Mouse (Mus musculus): ENCODE results near the gene Gm42742. TPM values are rescaled to one million over a fixed set of nuclear protein-coding genes. Genes with fewer than 3 reads are reported as not detected.
A peak's percentile ranks its signal among the peaks of the same experiment; 100 is the strongest.

Gm42742 gene
- total RNA-seq, 4 experiments from 2014 or later: 5.5 to 40.3 (median 28.9) TPM

DNA sequence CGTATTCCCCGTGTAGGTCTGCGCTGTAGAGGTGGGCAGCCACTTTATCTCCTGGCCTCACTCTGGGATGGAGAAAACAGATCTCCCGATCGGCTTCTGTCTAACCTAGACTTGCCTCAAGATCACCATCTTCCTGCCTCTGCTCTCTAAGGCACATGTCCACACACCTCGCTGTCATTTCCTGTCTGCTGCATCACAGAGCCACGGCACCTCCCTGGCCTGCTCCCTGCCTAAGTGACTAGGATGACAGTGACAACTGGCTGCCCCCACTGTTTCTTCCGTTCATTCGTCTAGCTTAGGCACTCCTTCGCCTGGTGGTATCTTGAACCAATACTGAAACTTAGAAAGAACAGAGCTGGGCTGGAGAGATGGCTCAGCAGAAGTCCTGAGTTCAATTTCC is 21.3 kb downstream of the Gm42742 start:
- no peak for DNase-seq

DNA sequence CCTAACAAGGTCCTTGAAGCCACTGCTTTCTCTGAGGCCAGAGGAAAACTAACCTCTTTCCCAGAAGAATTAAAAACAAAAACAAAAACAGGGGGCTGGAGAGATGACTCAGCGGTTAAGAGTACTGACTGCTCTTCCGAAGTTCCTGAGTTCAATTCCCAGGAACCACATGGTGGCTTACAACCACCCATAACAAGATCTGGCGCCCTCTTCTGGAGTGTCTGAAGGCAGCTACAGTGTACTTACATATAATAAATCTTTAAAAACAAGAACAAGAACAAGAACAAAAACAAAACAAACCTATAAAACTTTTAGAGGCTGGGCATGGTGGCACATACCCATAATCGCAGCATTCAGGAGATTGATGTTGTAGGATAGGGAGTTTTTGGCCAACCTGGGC is 24.4 kb downstream of the Gm42742 start:
- DNase-seq: no peak

DNA sequence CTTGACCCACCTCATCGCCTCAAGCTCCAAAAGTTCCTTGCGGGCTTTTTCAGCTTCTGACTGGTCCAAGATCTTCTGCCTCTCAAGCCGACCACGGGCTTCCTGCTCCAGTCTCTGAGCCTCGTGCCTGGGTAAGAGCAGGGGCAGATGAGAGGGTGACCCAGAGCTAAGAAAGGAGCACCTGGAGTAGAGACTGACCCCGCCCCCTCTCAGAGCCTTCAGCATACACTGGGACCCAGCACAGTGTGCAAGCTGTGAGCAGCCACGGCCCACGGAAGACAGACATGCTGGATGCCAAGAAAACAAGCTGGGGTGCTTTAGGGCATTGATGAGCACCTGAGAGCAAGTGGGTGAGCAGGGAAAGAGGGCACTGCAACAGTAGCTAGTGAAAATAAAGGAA is 32.1 kb downstream of the Gm42742 start:
- no peak for DNase-seq

DNA sequence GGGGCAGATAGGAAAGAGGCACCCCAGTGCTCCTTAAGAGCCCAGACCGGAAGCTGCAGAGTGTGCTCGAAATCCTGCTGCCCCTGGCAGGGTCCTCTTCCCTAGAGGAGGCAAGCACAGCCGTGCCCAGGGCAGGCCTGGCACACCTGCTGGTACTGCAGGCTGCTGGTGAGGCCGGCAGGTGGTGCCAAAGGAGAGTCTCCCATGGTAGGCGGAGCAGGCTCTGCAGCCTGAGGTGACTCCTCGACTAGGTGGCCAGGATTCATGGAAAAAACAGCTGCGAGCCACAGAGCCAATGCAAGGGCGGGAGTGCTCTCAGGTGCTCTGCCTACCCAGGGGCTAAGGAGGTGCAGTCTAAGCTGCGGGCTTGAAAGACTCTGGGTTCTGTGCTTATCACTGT is 34.6 kb downstream of the Gm42742 start:
- no peak for DNase-seq

DNA sequence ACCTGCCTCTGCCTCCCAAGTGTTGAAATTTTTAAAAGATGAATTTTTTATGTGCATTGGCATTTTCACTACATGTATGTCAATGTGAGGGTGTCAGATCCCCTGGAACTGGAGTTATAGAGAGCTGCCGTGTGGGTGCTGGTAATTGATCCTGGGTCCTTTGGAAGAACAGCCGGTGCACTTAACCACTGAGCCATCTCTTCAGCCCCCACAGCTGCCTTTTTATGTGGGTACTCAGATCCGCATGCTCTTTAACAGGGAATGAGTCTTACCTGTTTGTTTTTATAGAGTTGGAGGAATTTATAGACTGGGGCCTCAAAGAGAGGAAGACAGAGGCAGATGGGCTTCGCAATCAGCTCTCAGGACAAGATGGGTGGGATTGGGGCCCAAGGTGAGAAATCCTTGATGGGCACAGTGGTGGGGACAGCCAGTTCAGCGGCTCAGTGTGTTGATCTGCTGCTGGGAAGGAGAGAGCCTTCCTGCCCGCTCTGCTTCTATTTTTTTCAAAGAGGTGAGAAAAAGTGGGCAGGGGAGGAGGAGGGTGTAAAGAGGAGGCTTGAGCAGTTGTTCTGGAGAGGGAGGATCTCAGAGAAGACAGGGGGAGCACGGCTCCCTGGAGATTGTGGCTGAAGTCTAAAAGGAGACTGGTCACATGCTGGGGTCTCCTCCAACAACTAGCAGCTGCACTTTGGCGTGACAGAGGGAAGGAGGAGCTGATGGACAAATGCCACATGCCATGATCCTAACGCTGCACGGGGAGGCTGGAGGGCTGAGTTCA is 36.0 kb downstream of the Gm42742 start:
- DNase-seq: no peak

DNA sequence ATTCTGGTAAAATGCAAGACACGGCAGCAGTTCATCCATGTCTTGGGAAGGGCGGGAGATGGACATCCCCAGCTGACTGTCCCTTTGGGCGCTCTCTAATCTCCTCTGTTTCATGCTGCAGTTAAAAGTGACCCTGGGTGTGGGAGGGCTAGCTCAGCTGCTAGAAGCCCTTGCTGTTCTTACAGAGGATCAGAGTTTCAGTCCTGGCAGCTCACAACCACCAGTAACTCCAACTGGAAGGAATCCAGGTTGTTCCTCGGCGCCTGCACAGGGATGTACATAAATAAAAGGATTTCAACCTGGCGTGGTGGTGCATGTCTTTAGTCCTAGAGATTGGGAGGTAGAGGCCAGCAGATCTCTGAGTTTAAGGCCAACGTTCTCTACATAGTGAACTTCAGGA is 37.8 kb downstream of the Gm42742 start:
- no peak for DNase-seq

DNA sequence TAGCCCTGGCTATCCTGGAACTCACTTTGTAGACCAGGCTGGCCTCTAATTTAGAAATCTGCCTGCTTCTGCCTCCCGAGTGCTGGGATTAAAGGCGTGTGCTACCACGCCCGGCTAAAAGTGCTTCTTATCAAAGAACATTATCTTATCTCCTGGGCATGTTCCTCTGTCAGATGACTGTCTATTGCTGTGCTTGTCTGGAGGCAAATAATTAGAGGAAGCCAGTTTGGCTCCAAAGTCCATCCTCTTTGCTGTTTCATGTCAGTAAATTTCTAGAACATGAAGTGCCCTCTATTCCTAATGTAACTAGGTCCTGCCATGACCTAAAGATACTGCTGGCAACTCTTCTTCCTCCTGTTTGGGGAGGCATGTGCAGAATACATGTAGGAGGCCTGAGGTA is 38.8 kb downstream of the Gm42742 start:
- DNase-seq: no peak

DNA sequence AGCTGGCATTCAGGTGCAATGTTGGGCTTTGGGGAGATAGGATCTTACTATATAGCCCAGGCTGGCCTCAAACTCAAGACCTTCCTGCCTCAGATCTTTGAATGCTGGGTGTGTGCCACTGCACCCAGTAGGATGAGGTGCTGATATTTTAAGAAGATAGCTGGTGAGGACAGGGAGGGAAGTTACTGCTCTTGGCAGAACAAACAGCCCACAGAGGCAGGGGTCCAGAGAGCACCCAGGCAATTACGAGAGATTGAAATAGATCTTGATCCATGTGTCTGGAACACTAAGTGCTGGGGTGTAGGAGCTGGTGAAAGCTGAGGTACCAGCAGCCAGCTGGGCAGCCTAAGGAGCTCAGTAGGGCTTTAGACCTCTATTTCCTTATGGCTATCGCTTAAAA is 39.3 kb downstream of the Gm42742 start:
- DNase-seq: no peak

DNA sequence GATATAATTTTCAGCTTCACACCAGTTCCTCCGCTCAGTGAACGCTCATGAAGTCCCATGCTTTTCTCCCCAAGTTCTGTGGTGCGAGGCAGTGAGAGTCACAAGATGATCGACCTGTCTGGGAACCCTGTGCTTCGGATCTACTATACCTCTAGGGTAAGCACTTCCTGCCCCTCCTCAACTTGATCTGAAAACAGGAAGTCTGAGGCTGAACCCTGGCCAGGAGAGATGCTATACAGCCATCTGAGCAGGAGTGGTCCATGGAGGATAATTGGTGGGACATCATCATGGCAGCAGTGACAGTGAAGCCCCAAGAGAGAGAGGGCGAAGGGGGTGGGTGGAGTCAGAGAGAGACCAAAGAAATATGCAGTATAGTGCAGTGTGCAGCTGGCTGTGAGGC is 42.1 kb downstream of the Gm42742 start:
- DNase-seq: no peak

DNA sequence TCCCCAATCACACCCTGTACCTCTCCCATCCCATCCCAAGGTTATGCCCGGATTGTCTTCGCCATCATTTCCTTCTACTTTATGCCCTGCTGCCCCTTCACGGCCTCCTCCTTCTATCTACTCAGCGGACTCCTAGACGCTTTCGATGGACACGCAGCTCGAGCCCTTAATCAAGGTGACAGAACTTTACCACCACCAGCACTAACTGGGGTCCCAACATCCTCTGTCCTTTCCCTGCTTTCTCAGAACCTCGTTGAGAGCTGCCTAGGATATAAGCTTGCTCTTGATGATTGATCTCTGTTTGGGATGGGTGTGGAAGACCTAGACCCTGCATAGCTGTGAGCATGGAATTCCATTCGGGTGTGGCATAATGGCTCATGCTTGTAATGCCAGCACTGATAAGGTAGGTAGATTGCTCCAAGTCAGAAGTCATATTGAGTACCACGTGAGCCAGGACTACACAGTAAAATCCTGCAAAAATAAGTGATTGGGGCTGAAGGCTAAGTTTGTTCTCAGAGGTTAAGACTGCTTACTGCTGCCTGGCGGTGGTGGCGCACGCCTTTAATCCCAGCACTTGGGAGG is 43.9 kb downstream of the Gm42742 start:
- no peak for DNase-seq

DNA sequence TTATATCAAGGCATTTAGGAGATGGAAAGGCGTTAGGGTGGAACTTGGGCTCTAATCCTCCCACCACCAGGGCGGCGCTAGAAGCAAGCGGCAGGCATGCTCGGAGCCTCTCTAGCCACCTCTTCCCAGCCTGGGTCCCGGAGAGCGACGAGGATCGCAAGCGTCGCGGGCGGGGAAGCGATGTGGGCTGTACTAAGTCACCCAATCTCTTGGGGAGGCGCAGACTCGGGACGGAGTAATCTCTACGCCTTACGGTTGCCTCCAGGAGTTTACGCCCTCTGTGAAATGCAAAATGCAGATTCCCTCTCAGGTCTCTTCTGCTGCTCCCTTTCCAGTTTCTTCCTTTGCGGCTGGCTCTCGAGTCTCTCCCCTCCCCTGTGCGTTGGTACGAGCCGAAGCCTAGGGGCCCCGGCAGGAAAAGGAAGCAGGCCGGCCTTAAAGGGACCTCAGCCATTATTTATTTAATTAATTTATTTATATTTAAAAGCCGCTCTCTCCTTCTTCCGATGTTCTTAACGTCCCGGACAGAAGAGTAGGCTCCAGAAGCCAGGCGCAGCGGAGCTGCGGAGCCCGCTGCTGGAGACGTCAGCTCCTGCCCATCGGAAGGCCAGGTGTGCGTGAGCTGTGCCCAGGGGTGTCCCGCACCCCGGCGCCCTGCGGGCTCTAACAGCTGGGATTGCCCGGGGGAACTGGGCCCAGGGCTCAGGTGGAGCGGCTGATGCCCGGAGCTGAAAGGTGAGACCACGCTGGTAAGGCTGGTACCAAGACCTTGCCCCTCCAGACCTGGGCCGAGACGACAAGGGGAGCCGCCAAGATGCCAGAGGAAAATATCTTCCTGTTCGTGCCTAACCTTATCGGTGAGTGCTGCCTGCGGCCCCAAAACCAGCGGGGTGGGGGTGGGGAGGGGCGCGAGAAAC is 44.7 kb downstream of the Gm42742 start, which contains the start of gene Cdiptos:
Gene Cdiptos, minus strand, starts transcription at position 149 of the 917 bp plus-strand sequence.
- DNase-seq: peak; percentile 93

DNA sequence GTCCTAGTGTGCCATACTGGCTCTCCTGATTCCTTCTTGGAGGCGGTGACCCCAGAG is 45.2 kb downstream of the Gm42742 start, which contains the start of gene Cdipt:
Gene Cdipt, plus strand, starts transcription at position 22 of the 57 bp plus-strand sequence.
- no peak for DNase-seq

DNA sequence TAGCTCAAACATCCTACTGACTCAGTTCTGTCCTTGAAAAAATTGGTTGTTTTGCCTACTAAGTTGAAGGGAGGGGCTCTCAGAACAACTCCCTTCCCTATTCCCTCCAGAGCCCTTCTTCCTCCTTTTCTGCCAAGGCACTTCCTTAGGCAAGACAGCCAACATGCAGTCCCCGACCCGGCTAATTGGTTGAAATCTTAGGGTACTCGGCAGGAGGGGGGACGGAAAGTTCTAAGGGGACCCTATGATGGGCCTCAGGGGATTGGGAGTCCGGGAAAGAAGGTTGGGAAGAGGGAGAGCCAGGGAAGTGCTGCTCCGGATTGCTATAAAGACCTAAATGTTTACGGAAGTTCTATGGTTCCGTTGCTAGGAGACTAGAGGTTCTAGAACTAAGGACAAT is 45.4 kb downstream of the Gm42742 start:
- DNase-seq: no peak

DNA sequence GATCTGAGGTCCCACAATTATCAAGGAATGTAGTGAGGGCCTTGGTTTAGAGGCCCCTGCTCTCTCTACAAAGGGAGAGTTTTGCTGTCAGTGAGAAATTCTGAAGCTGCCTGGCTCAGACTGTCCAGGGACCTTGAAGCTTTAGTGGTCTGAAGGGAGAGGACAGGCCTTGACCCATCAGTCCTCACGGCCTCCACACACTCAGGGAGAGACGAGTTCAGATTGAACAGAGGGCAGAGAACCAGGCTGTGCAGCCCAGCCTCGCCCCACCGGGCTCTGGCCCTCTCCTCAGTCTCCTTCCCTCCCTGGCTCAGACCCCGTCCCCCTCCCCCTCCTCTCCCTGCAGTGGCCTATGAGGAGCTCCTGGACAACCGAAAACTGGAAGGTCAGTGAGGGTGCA is 53.5 kb downstream of the Gm42742 start:
- DNase-seq: peak; percentile 60

DNA sequence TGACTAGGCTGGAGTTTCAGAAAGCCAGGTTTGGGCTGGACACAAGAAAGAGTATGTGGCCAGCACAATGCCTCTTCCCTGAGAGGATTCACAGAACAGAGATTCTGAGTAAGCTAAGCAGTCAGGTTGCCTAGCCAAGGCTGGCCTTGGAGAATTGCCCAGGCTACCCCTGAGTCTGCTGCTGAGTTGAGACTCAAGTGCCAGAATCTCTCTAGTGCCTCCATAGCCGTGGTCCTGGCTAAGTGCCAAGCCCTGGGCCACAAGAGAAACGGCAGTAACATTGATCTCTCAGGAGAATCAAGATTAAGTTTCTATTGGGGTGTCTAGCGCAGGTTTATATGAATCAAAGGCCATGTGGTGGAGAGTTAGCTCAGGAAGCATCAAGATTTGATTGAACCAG is 55.3 kb downstream of the Gm42742 start:
- no peak for DNase-seq

Small RNAs within 50 kb of the gene (microRNA-seq; reads per million reads assigned to microRNA genes)
- gene Gm44343: 0 reads per million in 2 experiments

Other genes with a start within 250 kb of the Gm42742 start
- 100 to 1,000 TPM; 114 to 148 (median 125) TPM for gene Ypel3, start 244.1 kb downstream of the Gm42742 start, total RNA-seq (2022)
- under 1 TPM in 3 of 4 experiments, not detected in 1; 0.35 to 0.74 (median 0.56) TPM for gene Tbx6, start 239.6 kb downstream of the Gm42742 start, total RNA-seq (2022)
- gene Ppp4c, start 228.6 kb downstream of the Gm42742 start, total RNA-seq (2022): 100 to 1,000 TPM in 1 of 4 experiments, 10 to 100 TPM in 3; 85.9 to 100 (median 94.9) TPM
- gene Fam57b, start 223.4 kb downstream of the Gm42742 start, total RNA-seq (2022): 10 to 100 TPM in 3 of 4 experiments, 1 to 10 TPM in 1; 9.4 to 16.7 (median 13.8) TPM
- gene 4930451I11Rik, start 189.5 kb downstream of the Gm42742 start, total RNA-seq (2022): not detected
- 1 to 10 TPM in 2 of 4 experiments, under 1 TPM in 2; 0.15 to 1.4 (median 1.1) TPM for gene Doc2a, start 173.7 kb downstream of the Gm42742 start, total RNA-seq (2022)
- gene Hirip3, start 159.1 kb downstream of the Gm42742 start, total RNA-seq (2022): 10 to 100 TPM in 3 of 4 experiments, 1 to 10 TPM in 1; 8.7 to 21.8 (median 15.2) TPM
- gene Ino80e, start 158.7 kb downstream of the Gm42742 start, total RNA-seq (2022): 10 to 100 TPM; 42.7 to 56.2 (median 48.0) TPM
- 100 to 1,000 TPM in 2 of 4 experiments, 10 to 100 TPM in 2; 68.1 to 117 (median 94.5) TPM for gene Taok2, start 136.4 kb downstream of the Gm42742 start, total RNA-seq (2022)
- 10 to 100 TPM; 29.4 to 48.6 (median 37.2) TPM for gene Tmem219, start 98.2 kb downstream of the Gm42742 start, total RNA-seq (2022)
- 10 to 100 TPM; 20.9 to 35.2 (median 33.6) TPM for gene Kctd13, start 92.2 kb downstream of the Gm42742 start, total RNA-seq (2022)
- gene Asphd1, start 71.5 kb downstream of the Gm42742 start, total RNA-seq (2022): 1 to 10 TPM; 1.7 to 5.0 (median 3.7) TPM
- 100 to 1,000 TPM in 3 of 4 experiments, 10 to 100 TPM in 1; 94.1 to 133 (median 117) TPM for gene Sez6l2, start 70.5 kb downstream of the Gm42742 start, total RNA-seq (2022)
- 100 to 1,000 TPM in 3 of 4 experiments, 10 to 100 TPM in 1; 99.2 to 107 (median 103) TPM for gene Cdipt, start 45.2 kb downstream of the Gm42742 start, total RNA-seq (2022)
- gene Cdiptos, start 45.0 kb downstream of the Gm42742 start, total RNA-seq (2022): 1 to 10 TPM in 1 of 4 experiments, under 1 TPM in 3; 0.46 to 1.8 (median 0.71) TPM
- gene Mvp, start 6.5 kb downstream of the Gm42742 start, total RNA-seq (2022): 100 to 1,000 TPM; 117 to 186 (median 125) TPM
- 1 to 10 TPM in 1 of 4 experiments, not detected in 3; 1.5 TPM for gene Pagr1b, start 4.6 kb downstream of the Gm42742 start, total RNA-seq (2022)
- 10 to 100 TPM in 3 of 4 experiments, 1 to 10 TPM in 1; 7.5 to 36.1 (median 14.3) TPM for gene Pagr1a, start 3.7 kb downstream of the Gm42742 start, total RNA-seq (2022)
- 1 to 10 TPM; 2.4 to 8.7 (median 6.4) TPM for gene Prrt2, start 114 bp upstream of the Gm42742 start, total RNA-seq (2022)
- gene Maz, start 5.9 kb upstream of the Gm42742 start, total RNA-seq (2022): 100 to 1,000 TPM in 3 of 4 experiments, 10 to 100 TPM in 1; 99.9 to 123 (median 111) TPM
- gene Kif22, start 21.4 kb upstream of the Gm42742 start, total RNA-seq (2022): 1 to 10 TPM; 1.5 to 3.6 (median 1.8) TPM
- gene Zg16, start 66.2 kb upstream of the Gm42742 start, total RNA-seq (2022): not detected
- gene AI467606, start 70.3 kb upstream of the Gm42742 start, total RNA-seq (2022): 1 to 10 TPM; 1.4 to 1.8 (median 1.5) TPM
- gene Qprt, start 101.1 kb upstream of the Gm42742 start, total RNA-seq (2022): under 1 TPM; 0.12 to 0.83 (median 0.31) TPM
- 1 to 10 TPM; 1.2 to 2.0 (median 1.7) TPM for gene Spn, start 116.7 kb upstream of the Gm42742 start, total RNA-seq (2022)
- 10 to 100 TPM; 61.9 to 89.2 (median 70.0) TPM for gene Cd2bp2, start 175.0 kb upstream of the Gm42742 start, total RNA-seq (2022)
- 10 to 100 TPM; 47.9 to 63.7 (median 57.0) TPM for gene Tbc1d10b, start 187.4 kb upstream of the Gm42742 start, total RNA-seq (2022)
- 1 to 10 TPM; 2.8 to 6.2 (median 3.7) TPM for gene Mylpf, start 187.8 kb upstream of the Gm42742 start, total RNA-seq (2022)
- gene Zfp553, start 212.0 kb upstream of the Gm42742 start, total RNA-seq (2022): 10 to 100 TPM; 11.6 to 19.5 (median 15.0) TPM
- 10 to 100 TPM in 2 of 4 experiments, 1 to 10 TPM in 2; 9.1 to 11.2 (median 10.3) TPM for gene Sept1, start 212.0 kb upstream of the Gm42742 start, total RNA-seq (2022)
- 10 to 100 TPM; 32.9 to 46.1 (median 39.7) TPM for gene Zfp771, start 223.2 kb upstream of the Gm42742 start, total RNA-seq (2022)
- 10 to 100 TPM; 28.2 to 36.5 (median 31.6) TPM for gene Dctpp1, start 239.6 kb upstream of the Gm42742 start, total RNA-seq (2022)

Measured in adrenal gland, adult 8-10 months (tissue).